Mouse (Mus musculus): ENCODE measurements around the gene Tgfbrap1. TPM values are rescaled to one million over a fixed set of nuclear protein-coding genes. Genes with fewer than 3 reads are reported as not detected.

The Tgfbrap1 gene
- total RNA-seq, 1 experiment from 2014 or later, result 12.8 TPM

- no peak for ATAC-seq (replicated peaks; ENCODE audit: low read depth, poor library complexity, severe bottlenecking)
These were observed 19.0 kb upstream of the Tgfbrap1 start for GRCm38 (mm10) chr1:43117435-43117834.

GRCm38 (mm10) chr1:43112882-43113281 is 14.4 kb upstream of the Tgfbrap1 start:
- ATAC-seq (replicated peaks; ENCODE audit: low read depth, poor library complexity, severe bottlenecking), result peak; percentile 60

- peak; percentile 94 for ATAC-seq (replicated peaks; ENCODE audit: low read depth, poor library complexity, severe bottlenecking)
These were observed 12.1 kb upstream of the Tgfbrap1 start for GRCm38 (mm10) chr1:43110556-43110955.

- no peak for ATAC-seq (replicated peaks; ENCODE audit: low read depth, poor library complexity, severe bottlenecking)
These were observed 10.3 kb upstream of the Tgfbrap1 start for GRCm38 (mm10) chr1:43108729-43109128.

- ATAC-seq (replicated peaks; ENCODE audit: low read depth, poor library complexity, severe bottlenecking), result no peak
These were observed 4.2 kb downstream of the Tgfbrap1 start for GRCm38 (mm10) chr1:43094206-43094605.

GRCm38 (mm10) chr1:43092056-43093015 is 6.1 kb downstream of the Tgfbrap1 start:
- ATAC-seq (replicated peaks; ENCODE audit: low read depth, poor library complexity, severe bottlenecking), result peak; percentile 69

- ATAC-seq (replicated peaks; ENCODE audit: low read depth, poor library complexity, severe bottlenecking), result peak; percentile 58
These were observed 7.0 kb downstream of the Tgfbrap1 start for GRCm38 (mm10) chr1:43091306-43092055.

- ATAC-seq (replicated peaks; ENCODE audit: low read depth, poor library complexity, severe bottlenecking), result no peak
These were observed 8.0 kb downstream of the Tgfbrap1 start for GRCm38 (mm10) chr1:43090418-43090817.

- ATAC-seq (replicated peaks; ENCODE audit: low read depth, poor library complexity, severe bottlenecking), result no peak
These were observed 15.5 kb downstream of the Tgfbrap1 start for GRCm38 (mm10) chr1:43082946-43083345.

- ATAC-seq (replicated peaks; ENCODE audit: low read depth, poor library complexity, severe bottlenecking), result peak; percentile 63
These were observed 20.3 kb downstream of the Tgfbrap1 start for GRCm38 (mm10) chr1:43078124-43078523.

- no peak for ATAC-seq (replicated peaks; ENCODE audit: low read depth, poor library complexity, severe bottlenecking)
These were observed 23.6 kb downstream of the Tgfbrap1 start for GRCm38 (mm10) chr1:43074791-43075190.

- no peak for ATAC-seq (replicated peaks; ENCODE audit: low read depth, poor library complexity, severe bottlenecking)
These were observed 25.9 kb downstream of the Tgfbrap1 start for GRCm38 (mm10) chr1:43072561-43072960.

GRCm38 (mm10) chr1:43072028-43072427 is 26.4 kb downstream of the Tgfbrap1 start:
- no peak for ATAC-seq (replicated peaks; ENCODE audit: low read depth, poor library complexity, severe bottlenecking)

- ATAC-seq (replicated peaks; ENCODE audit: low read depth, poor library complexity, severe bottlenecking), result peak; percentile 95
These were observed 27.7 kb downstream of the Tgfbrap1 start for GRCm38 (mm10) chr1:43070726-43071125.

GRCm38 (mm10) chr1:43067551-43067950 is 30.9 kb downstream of the Tgfbrap1 start:
- no peak for ATAC-seq (replicated peaks; ENCODE audit: low read depth, poor library complexity, severe bottlenecking)

- ATAC-seq (replicated peaks; ENCODE audit: low read depth, poor library complexity, severe bottlenecking), result no peak
These were observed 31.9 kb downstream of the Tgfbrap1 start for GRCm38 (mm10) chr1:43066573-43066972.

- ATAC-seq (replicated peaks; ENCODE audit: low read depth, poor library complexity, severe bottlenecking), result peak; percentile 84
These were observed 32.7 kb downstream of the Tgfbrap1 start for GRCm38 (mm10) chr1:43065615-43066310.

- ATAC-seq (replicated peaks; ENCODE audit: low read depth, poor library complexity, severe bottlenecking), result no peak
These were observed 46.5 kb downstream of the Tgfbrap1 start for GRCm38 (mm10) chr1:43051903-43052302.

- no peak for ATAC-seq (replicated peaks; ENCODE audit: low read depth, poor library complexity, severe bottlenecking)
These were observed 50.6 kb downstream of the Tgfbrap1 start for GRCm38 (mm10) chr1:43047811-43048210.

- ATAC-seq (replicated peaks; ENCODE audit: low read depth, poor library complexity, severe bottlenecking), result no peak
These were observed 51.4 kb downstream of the Tgfbrap1 start for GRCm38 (mm10) chr1:43046990-43047389.

Measured in common myeloid progenitor, adult 5-6 weeks (primary cell).